Mouse (Mus musculus) T-cell, adult 66 days (primary cell): ENCODE data around the gene Spats1. TPM values are rescaled to one million over a fixed set of nuclear protein-coding genes. Genes with fewer than 3 reads are reported as not detected.

Source experiments
- total RNA-seq, 2 experiments: library from RNA; stranded (reverse); gene quantifications; 3 replicates in 1 of 2; 4 replicates in 1 of 2; pipeline ENCODE4 v1.2.4; 2023

Gene Spats1
- total RNA-seq: not detected

DNA sequence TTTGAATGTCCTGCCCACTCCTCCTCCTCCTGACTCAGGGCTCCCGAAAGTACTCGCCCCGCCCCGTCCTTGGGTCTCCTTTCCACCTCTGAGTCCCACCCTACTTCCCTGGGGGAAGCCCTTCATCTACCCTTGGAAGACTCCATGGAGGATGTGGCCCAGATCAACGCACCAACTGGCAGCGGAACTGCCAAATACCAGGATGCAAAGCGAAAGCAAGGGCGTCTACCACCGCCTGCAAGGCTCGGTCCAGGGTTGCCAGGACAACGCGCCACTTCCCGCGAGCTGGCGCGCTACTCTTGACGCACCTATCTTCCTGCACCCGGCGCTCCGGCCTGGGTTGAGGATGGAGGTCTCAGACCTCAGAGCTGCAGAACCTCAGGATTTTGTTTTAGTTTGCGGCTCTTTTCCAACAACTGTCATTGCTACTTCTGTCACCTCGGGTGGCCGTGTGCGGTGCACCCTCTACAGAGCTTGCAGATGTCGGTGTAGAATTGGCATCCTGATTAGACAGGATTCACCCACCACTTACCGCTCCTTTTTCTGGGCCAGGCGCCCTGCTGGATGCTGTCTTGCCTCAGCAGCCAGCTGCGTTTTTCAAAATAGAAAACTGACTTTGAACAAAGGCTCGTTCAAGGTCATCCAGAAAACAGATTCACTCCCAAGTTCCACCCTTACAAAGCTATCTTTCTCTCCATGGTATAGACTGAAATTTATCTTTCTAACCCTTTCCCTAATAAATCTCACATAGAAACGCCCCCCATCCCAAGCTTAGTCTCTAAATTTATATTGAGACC is at the start of gene Spats1:
Gene Spats1 (minus strand): TSS at position 747 of the 797 bp plus-strand sequence.

DNA sequence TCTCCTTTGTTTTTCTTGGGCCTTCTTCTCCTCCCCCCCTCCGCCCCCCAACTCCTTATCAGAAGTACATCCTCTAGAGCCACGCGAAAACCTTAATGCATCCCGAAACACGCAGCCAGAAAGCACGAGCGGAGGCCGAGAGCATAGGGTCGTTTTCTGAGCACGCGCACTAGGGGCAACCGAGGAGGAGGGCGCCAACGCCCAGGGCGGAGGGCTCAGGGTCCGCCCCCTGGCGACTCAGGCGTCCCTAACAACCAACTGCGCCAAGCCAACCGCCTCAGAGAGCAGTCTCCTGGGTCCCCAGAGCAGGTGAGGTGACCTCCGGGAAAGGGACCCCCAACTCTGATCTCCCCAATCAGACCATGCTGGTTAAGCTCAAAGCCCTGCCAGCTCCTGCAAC is 48.0 kb upstream of the Spats1 start, which contains the start of gene Tcte1:
Gene Tcte1 (plus strand): TSS at position 172 of the 400 bp plus-strand sequence.

DNA sequence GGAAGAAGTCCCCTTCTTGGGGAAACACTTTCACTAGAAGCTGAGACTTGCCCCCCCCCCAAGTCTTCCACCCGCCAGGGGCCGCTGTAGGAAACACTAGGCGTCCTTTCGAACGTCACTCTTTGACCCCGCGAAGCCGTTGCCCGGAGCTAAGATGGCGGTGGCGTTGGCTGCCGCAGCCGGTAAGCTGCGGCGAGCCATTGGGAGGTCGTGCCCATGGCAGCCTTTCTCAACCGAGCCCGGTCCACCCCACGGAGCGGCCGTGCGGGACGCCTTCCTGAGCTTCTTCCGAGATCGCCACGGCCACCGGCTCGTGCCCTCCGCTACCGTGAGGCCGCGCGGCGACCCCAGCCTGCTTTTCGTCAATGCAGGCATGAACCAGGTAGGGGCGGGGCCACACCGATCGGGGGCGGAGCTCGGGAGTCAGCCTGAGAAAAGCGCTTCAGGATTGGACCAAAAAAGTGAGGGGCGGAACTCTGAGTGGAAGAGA is 31.5 kb upstream of the Spats1 start, which contains the start of gene Aars2:
Gene Aars2 (plus strand): TSS at position 142 of the 490 bp plus-strand sequence.

DNA sequence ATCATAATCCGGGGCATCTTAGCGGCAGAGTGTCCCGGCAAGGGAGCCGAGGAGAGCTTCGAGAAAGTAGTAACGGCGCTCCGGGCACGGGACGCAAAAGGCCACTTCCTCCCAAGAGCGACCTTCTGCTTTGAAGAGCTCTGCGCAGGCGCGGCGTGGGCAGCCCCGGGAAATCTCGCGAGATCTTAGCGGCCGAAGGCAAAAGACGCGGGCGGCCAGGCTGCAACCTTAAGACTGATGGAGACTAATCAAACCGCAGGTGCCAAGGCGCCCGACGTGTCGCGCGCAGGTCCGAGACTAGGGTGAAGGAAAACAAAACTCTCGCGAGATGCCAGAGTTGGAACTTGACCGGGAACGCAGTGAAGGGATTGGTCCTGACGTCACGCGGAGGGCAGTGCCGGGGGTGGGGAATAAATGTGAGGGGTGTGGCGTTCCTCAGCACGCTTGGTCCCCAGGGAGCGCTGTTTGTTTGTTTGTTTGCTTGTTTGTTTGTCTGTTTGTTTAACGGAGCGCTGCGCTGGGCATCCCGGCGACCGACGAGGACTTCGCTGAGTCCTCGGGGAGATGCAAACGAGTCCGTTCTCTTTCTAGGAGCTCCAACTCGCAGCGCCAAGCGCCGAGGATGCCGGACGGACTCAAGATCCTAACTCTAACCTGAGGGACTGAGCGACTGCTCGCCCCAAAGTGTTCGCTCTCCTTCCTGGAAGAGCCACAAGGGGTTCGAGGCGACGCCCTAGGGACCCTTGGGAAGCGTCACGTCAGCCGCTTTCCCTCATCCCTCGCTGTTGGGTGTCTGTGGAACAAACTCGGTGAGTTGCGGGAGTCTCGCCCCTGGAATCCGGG is 41.6 kb downstream of the Spats1 start, which contains the start of gene Cdc5l:
Gene Cdc5l (minus strand): TSS at position 319 of the 843 bp plus-strand sequence.

Other genes starting within 250 kb of the Spats1 start
- gene Cdc5l, start 41.7 kb downstream of the Spats1 start, total RNA-seq: 10 to 100 TPM; 71.2 to 81.6 TPM
- 10 to 100 TPM; 16.8 to 19.8 TPM for gene Aars2, start 31.4 kb upstream of the Spats1 start, total RNA-seq
- not detected for gene Tcte1, start 48.0 kb upstream of the Spats1 start, total RNA-seq
- gene Tmem151b, start 74.3 kb upstream of the Spats1 start, total RNA-seq: under 1 TPM in 1 of 2 experiments, not detected in 1; 0.12 TPM
- gene Nfkbie, start 80.3 kb upstream of the Spats1 start, total RNA-seq: 10 to 100 TPM; 34.2 to 36.7 TPM
- gene Slc35b2, start 88.5 kb upstream of the Spats1 start, total RNA-seq: 10 to 100 TPM; 24.1 to 27.2 TPM
- 1,000 to 10,000 TPM; 1,164 to 1,173 TPM for gene Hsp90ab1, start 97.9 kb upstream of the Spats1 start, total RNA-seq
- 10 to 100 TPM; 36.4 to 39.0 TPM for gene Slc29a1, start 124.2 kb upstream of the Spats1 start, total RNA-seq
- gene Mymx, start 126.7 kb upstream of the Spats1 start, total RNA-seq: not detected
- 1 to 10 TPM in 1 of 2 experiments, under 1 TPM in 1; 0.86 to 1.2 TPM for gene Capn11, start 183.9 kb upstream of the Spats1 start, total RNA-seq
- 10 to 100 TPM; 28.7 to 33.6 TPM for gene Mrpl14, start 210.9 kb upstream of the Spats1 start, total RNA-seq
- 10 to 100 TPM; 36.7 to 40.1 TPM for gene Tmem63b, start 211.5 kb upstream of the Spats1 start, total RNA-seq